Mouse (Mus musculus) kidney, adult 11 months (tissue): ENCODE measurements around the gene Sarnp.
A peak's percentile ranks its signal among the peaks of the same experiment; 100 is the strongest.

Experiments
- DNase-seq: peaks from one replicate; pipeline ENCODE4 v3.0.0; 2022

Gene Sarnp

DNA sequence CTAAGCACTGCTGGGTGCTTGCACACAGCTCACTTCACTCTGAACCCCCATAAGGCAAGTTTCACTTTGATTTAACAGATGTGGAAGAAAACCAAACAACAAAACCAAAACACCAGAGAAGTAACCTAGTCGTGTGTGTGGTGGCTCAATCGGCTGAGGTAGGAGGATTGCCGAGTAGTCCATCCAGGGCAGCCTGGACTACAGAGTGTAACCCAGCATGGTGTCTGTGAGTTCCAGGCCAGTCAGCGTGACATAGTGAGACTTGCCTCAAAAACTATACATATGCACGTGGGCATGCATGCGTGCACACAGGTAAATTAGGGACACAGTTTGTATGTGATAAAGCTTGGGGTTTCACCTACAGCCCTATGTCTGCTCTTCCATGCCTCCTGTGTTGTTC lies 100.3 kb downstream of the Sarnp start:
- DNase-seq: no peak

DNA sequence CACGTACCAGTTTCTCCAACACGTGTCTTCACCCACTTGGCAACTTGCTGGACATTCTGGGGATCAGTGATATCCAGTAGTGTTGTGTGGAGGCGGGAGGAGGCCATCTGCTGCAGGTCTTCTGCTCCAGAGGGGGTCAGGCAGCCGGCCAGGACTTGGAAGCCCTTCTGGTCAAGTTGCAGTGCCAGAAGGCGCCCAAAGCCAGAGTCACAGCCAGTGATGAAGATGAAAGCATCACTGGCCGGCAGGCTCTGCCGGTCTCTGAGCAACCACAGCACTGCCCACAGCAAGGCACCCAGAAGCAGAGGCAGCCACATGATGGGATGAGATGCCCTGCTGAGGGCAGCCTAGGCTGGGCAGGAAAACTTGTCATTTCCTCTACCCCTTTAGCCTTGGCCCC lies 101.1 kb downstream of the Sarnp start:
- peak; percentile 60 for DNase-seq

DNA sequence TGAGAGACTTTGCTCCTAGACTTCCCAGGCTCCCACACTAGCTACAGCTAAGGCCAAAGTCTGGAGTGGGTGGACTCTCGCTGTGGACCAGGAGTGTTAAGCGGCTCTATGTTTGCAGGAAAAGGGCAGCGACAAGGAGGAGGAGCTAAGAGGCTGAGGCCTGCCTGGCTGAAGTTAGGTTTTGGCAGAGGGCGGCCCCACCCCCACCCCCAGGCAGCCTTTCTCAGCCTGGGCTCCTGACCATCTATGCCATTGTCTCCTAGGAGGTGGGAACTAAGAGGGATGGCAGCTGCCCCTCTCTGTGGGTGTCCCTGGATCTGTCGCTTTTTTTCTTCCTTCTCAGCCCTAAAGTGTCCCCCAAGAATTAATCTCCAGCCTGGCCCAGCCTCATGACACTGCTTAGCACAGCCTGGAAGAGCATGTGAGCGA lies 102.1 kb downstream of the Sarnp start:
- peak; percentile 90 for DNase-seq

DNA sequence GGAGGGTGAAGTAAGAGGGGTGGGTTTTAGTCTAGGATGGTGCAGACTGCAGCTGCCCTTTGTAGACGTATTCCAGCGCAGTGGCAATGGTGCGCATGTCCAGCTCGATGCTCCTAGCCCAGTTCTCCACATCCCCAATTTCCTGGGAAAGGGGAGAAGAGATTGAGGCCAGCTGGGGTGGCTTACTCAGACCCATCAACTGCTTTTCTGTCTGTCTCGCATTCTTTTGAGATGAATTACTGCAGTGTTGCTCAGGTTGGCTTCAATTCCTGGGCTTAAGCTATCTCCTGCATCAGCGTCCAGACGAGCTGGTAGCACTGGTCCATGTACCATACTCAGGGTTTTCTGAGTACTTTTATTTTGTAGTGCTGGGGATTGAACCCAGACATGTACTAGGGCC lies 102.8 kb downstream of the Sarnp start:
- DNase-seq: peak; percentile 10

DNA sequence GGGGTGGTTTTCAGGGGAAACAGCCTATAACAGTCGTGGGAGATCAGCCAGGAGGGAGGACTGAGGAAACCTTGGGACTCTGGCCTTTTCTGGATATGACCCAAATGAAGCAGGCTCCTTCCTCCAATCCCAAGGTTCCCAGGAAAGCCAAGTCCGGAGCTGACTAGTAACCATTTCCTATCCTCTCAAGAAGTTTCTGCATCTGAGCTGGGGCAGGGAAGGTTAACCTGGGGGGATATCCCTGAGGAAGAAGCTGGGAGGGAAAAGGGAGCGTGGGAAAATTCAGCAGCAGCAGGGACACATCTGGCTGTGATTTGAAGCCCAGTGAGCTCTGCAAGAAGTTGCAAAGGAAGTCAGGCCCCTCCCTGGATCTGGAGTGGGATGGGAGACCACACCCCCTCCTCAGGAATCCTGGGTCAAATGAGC lies 103.6 kb downstream of the Sarnp start:
- DNase-seq: peak; percentile 72

DNA sequence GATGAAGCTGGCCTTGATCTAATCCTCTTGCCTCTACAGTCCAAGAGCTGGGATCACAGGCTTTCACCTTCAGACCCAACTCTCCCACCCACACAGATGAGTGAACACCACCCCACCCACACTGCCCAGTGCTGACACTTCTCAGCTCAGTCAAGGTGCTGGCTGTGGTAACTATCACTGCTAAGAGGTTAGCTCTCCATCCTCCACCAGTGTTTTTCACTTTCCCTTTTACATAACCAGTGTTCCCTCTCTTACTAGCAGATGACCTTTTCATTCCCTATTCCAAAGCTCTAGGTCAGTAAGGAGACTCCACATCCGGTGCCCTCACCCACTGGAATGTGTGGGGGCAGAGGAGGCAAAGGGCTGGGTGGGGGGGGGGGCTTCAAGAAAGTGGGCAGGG lies 104.1 kb downstream of the Sarnp start:
- peak; percentile 28 for DNase-seq

DNA sequence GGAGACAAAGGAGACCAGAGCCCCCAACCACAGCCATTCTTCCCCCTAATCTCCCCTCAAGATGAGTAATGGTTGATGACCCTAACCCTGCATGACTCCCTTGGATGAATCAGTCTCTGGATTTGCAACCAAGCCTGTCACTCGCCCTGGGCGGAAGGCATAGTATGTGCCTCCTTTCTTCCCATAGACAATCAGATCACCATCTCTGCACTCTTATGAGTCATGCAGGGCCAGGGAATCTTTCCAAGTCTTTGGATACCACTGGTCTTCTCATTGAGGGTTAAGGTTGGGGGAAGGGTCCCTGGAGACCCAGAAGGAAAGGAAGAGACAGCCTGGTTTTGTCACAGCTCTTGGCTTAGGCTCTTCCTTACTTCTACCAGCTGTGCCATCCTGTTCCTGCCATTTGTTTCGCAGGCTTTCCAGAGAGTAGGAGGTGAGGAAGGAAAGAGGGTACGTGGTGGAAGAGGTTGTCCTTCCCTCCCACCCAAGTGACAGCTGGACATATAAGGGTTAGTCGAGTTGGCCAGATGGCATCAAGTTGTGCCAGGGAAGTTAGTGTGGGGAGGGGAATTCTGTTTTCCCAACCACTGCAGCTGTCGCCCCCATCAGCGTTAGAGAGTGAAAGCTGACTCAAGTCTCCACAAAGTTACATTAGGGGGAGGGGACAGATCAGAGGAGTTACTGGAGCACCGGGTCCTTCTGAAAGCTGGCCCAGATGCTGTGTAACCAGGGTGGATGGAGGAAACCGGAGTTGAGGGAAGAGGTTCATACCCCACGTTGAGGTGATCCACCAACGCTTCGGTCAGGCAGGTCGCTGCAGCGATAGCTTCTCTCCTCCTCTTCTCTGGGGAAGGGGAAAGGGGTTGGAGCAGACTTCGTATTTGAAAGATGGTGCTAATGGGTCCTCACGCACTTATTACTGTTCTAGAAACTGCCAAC lies 105.0 kb downstream of the Sarnp start:
- DNase-seq: peak; percentile 30

DNA sequence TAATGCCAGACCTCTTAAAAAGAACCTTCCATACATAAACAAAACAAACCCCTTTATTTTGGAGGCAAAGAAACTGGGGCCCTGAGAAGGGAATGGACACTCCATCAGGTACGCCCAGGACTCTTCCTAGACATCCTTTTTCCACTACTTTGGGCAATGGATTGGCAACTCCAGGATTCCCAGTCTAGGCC lies 105.6 kb downstream of the Sarnp start, which contains the start of gene Rdh5:
Rdh5 (minus strand) TSS at position 67 of the 191 bp plus-strand sequence.
- DNase-seq: no peak

DNA sequence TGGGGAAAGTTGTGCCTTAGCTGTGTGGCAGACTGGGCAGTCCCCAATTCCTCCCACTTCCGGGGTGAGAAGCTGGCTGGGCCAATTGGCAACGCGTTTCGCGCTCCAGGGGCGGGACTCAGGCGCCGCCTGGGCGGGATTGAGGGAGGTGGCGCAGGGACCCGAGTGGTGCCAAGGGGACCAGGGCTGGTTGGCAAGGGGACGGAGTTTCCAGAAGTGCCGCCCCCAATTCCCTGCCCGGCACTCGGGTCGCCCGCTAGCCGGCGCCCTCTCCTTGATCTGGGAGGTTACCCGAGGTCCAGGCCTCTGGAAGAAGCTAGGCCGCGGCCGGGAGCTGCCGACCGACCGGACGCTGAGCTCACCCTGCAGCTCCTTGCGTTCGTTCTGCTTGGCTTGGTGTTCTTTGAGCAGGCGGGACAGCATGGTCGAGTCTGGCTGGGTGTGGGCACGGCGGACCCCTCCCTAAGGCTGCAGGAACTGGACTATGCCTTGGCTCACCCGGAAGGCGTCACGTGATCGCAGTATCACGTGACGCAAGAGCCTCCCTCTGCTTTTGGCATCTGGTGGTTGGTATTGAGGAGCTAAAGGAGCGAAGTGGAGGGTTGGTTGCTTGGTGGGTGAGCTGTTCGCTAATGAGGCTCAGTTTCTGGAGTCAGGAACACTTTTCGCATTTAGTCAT lies 106.0 kb downstream of the Sarnp start:
- DNase-seq: peak; percentile 98

DNA sequence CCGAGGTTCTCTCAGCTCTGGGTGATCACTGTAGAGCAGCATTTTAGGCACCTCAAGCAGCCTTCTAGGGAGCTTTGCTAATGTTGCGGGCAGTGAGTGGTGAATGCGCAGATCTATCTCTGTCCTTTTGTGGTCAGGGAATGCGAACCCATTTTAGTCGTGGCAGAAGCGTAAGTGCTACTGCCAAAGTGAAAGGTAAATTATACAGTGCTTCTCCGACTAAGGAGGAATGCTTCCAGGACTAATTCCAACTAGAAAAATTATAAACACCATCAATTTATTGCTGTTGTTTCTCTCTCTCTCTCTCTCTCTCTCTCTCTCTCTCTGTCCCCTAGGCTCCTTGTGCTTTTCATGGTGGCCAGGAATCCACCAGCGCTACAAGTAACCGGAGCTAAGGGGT lies 106.8 kb downstream of the Sarnp start, which contains the start of gene Bloc1s1:
Bloc1s1 (minus strand) TSS at position 101 of the 400 bp plus-strand sequence.
- DNase-seq: no peak
